Mouse (Mus musculus): ENCODE measurements around the gene Agpat2.

- no peak for TF ChIP-seq CTCF (IDR thresholded peaks at IDR 0.05; ENCODE audit: insufficient read depth, low read length)
- TF ChIP-seq POLR2A (IDR thresholded peaks at IDR 0.05; ENCODE audit: borderline replicate concordance, extremely low read depth, low read depth, low read length): no peak
These were observed 29.4 kb downstream of the Agpat2 start for GRCm38 (mm10) chr2:26574862-26575261.

Measured in lung, adult 2 months (tissue).